Mouse (Mus musculus) lung, adult 2 months (tissue): ENCODE data around the gene Celsr1. TPM values are rescaled to one million over a fixed set of nuclear protein-coding genes. Genes with fewer than 3 reads are reported as not detected.
A peak's percentile ranks its signal among the peaks of the same experiment; 100 is the strongest.

Source experiments
- DNase-seq: peaks from one replicate; pipeline ENCODE4 v3.0.0; 2022
- H3K4me1 ChIP-seq: fragments of 200-500 bp; 2 replicates; pipeline ENCODE4 v1.6.1; 2011; ENCODE audit warnings: low read length; ENCODE audit not compliant: control insufficient read depth, insufficient read depth
- H3K4me3 ChIP-seq: fragments of 200-500 bp; replicated peaks from 2 replicates; pipeline ENCODE3; 2011; ENCODE audit warnings: low read depth, mild to moderate bottlenecking, control low read depth, low read length; ENCODE audit errors: extremely low read depth
- CTCF ChIP-seq: fragments of 200-500 bp; IDR thresholded peaks from 2 replicates; pipeline ENCODE4 v1.5.1; 2011; ENCODE audit warnings: mild to moderate bottlenecking, low read length, control low read depth; ENCODE audit not compliant: insufficient read depth
- POLR2A ChIP-seq: fragments of 200-500 bp; IDR thresholded peaks from 2 replicates; pipeline ENCODE4 v1.6.1; 2011; ENCODE audit warnings: low read depth, mild to moderate bottlenecking, control low read depth, low read length, borderline replicate concordance; ENCODE audit errors: extremely low read depth
- WGBS: fragments of 180-500 bp; shearing (Covaris S2); methylation state at CpG from one replicate; pipeline ENCODE4 v1.1.7; 2018; 5-methylcytosine and 5-hydroxymethylcytosine counted together
- polyA plus RNA-seq: library from polyadenylated mRNA; depleted of rRNA; stranded (reverse); fragments of >200 nt; gene quantifications from 2 replicates; pipeline ENCODE4 v1.2.3, GENCODE M21; 2012

Celsr1 gene
- polyA plus RNA-seq, 1 experiment = 16.0 TPM

DNA sequence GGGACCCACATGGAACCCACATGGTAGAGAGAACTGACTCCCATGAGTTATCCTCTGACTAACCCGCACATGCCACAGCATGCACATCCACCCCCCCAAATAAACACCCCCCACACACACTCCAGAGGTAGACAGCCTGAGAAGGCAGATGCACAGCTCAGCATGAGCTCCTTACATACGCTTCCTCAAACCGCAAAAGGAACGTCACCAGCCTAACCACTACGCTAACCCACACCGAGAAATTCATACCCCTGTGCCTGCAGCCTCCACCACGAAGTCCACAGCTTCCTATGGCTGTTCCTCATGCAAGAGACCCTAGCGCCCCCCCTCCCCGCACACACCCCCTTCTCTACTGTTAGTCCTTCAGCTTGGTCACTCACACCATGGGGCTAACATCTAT lies 11.6 kb downstream of the Celsr1 start:
- Histone ChIP-seq H3K4me1 (peaks cover 5% of the 10 kb centered on the region; the same call in 1 of the 2 replicates), H3K4me3 (no peak overlapping the region)
- no peak for TF ChIP-seq CTCF
- no peak for TF ChIP-seq POLR2A
- 65% methylated on average over 9 of the region's 9 CpGs for whole genome bisulfite sequencing
- no peak for DNase-seq

DNA sequence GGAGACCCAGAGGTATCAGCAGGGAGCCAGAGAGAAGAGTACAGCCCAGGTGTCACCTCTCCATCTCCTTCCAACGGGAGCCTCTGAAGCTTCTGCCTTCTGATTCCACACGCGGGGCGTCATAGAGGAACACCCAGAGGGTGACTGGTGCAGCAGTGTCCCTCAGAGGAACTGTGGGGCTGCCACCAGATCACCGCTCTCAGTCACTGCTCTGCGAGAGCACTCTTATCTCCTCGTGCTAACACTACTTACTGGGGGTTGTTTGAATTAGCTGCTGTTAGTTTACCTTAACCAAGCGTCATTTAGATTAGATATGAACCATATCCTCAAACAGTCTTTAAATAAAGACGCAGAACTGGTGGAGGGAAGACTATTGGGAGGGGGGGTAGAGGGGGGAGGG lies 12.3 kb downstream of the Celsr1 start:
- 30% methylated on average over 9 of the region's 9 CpGs for WGBS
- no peak for TF ChIP-seq POLR2A
- no peak for TF ChIP-seq CTCF
- peaks cover 5% of the 10 kb centered on the region; the same call in 1 of the 2 replicates for H3K4me1 ChIP-seq
- no peak overlapping the region for H3K4me3 ChIP-seq
- DNase-seq = no peak

DNA sequence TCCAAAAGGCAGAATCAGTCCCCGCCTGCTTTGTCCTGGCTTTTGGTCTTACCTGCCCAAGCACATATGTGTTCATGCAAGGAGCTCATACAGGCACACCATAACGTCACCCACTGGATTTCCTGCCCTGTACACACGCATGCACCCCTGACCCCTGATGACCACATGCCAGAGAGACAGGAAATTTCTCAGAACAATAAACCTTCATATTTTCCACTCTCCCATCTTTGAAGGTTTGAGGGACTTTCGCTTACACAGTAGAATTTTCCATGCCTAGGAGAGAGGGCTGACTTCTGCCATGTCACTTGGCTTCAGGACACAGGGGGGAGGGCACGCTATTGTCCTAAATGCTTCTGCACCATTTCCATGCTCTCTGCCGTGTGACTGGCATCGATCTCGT lies 13.6 kb downstream of the Celsr1 start:
- H3K4me3 ChIP-seq = no peak overlapping the region
- DNase-seq = no peak
- peaks cover 5% of the 10 kb centered on the region; the same call in 1 of the 2 replicates for H3K4me1 ChIP-seq
- WGBS = 52% methylated on average over 8 of the region's 8 CpGs
- TF ChIP-seq POLR2A (no peak), CTCF (no peak)

DNA sequence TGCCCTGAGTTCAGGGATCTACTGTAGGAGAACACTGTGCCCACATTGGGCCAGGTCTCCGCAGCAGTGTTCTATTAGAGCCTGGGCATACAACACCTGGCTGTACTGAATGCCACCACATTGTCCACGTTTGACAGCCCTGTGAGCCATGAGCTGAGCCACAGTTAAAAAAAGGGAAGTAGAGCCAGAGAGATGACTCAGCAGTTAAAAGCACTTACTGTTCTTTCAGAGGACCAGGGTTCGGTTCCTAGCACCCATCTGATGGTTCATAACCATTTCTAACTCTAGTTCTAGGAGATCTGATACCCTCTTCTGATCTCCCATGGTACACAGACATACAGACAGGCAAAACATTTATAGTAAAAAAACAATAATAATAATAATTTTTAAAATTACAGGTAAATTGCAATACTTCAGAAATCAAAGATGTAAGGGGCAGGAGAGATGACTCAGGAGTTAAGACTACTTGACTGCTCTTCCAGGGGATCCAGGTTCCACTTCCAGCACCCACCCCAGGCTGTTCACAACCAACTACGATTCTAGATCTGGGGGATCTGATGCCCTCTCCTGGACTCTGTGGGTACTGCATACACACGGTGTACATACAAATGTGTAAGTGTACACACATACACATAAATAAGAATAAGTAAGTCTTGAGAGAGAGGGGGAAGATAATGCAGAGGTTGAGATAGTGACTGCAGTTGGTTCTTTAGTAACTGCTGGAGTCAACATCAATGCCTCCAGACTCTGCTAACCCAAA lies 14.6 kb downstream of the Celsr1 start:
- DNase-seq = no peak
- Histone ChIP-seq H3K4me3 (no peak overlapping the region), H3K4me1 (peaks cover 5% of the 10 kb centered on the region; the same call in 1 of the 2 replicates)
- 91% methylated on average over 5 of the region's 5 CpGs for WGBS
- TF ChIP-seq CTCF (no peak), POLR2A (no peak)

DNA sequence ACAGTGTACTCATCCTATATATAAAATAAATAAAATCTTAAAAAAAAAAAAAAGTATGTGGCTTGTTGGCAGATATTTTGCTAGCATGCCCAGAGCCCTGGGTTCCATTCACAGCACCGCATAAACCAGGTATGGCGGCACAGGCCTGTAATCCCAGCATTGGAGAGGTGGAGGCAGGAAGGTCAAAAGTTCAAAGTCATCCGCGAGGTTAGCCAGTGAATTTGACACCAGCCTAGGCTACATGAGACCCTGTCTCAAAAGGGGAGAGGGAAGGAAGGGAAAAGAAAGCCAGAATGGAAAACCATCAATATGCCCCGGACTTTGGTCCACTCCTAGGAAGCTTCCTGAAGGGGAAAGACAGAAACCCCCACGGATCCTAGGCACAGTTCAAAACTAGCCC lies 16.2 kb downstream of the Celsr1 start:
- WGBS = 85% methylated on average over 6 of the region's 6 CpGs
- H3K4me1 ChIP-seq = peaks cover 5% of the 10 kb centered on the region; the same call in 1 of the 2 replicates

DNA sequence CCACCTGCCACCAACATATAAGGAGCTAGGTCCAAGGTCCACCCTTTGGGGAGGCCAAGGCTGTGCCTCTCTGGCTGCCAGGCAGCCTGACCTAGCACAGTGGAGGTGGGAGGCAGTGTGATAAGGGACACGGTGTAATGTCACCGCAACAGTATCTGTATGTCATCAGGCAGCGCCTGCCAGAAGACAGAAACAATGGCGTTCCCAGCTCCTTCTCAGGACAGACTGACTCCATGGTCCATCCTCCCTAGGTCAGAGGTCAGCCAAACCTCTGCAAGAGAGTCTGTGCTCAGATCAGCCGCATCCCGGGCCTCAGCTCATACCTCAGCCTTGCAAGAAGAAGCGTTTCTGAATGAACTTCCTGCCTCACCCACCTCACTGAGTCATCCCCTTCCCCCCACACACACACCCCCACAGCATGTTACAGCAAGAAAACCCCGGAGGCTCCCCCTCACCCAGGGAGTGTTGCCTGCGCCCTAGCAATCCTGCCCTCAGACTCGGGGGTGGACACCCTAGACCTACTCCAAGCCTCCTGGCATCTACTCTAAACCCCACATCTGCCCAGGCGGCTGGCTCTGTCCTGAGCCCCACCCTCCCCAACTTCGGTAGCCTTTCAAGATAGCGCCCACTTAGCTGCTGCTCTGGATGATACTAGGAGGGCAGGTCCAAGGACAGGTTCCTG lies 17.6 kb downstream of the Celsr1 start:
- no peak for DNase-seq
- peaks cover 5% of the 10 kb centered on the region; the same call in 1 of the 2 replicates for H3K4me1 ChIP-seq
- no peak for TF ChIP-seq POLR2A
- TF ChIP-seq CTCF = no peak
- WGBS = 49% methylated on average over 13 of the region's 13 CpGs
- H3K4me3 ChIP-seq = no peak overlapping the region

More for the DNA sequence above, 16.2 kb downstream of the Celsr1 start:
- no peak overlapping the region for H3K4me3 ChIP-seq
- no peak for DNase-seq
- TF ChIP-seq CTCF (no peak), POLR2A (no peak)

DNA sequence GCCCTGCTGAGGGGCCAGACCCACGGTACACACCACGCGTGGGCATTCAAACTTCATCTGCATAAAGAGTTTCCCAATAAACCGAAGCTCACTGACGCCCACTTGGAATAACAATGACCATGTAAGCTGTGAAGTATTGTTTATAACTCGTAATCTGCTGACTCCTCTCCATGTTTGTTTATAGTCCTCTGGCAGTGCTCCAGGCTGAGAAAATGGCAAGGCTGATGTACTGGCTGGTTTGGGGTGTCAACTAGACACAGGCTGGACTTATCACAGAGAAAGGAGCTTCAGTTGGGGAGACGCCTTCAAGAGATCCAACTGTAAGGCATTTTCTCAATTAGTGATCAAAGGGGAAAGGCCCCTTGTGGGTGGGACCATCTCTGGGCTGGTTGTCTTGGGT lies 18.6 kb downstream of the Celsr1 start:
- no peak for DNase-seq
- WGBS = 43% methylated on average over 7 of the region's 7 CpGs
- TF ChIP-seq POLR2A = no peak
- TF ChIP-seq CTCF = no peak
- no peak overlapping the region for H3K4me3 ChIP-seq
- H3K4me1 ChIP-seq = peaks cover 2% of the 10 kb centered on the region; the same call in 1 of the 2 replicates

DNA sequence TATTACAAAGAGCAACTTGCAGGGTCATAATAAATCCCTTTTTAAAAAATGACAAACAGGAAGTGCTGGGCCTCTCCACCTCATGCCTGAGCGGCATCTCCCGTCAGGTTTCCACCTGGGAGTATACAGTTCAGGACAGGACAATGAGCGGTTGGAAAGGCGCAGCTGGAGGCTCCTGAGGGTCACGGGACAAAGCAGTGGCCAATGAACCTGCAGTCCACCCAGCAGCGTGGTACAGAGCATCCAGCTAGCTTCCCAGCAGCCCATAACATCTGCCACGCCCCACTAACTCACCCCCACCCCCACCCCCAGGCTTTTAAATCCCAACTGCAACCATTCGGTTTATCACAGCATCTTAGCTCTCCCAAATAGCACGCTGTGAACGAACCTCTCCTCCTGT lies 19.9 kb downstream of the Celsr1 start:
- Histone ChIP-seq H3K4me3 (no peak overlapping the region), H3K4me1 (no peaks in the 10 kb centered on the region)
- no peak for TF ChIP-seq POLR2A
- TF ChIP-seq CTCF = no peak
- 68% methylated on average over 10 of the region's 10 CpGs for WGBS
- no peak for DNase-seq

DNA sequence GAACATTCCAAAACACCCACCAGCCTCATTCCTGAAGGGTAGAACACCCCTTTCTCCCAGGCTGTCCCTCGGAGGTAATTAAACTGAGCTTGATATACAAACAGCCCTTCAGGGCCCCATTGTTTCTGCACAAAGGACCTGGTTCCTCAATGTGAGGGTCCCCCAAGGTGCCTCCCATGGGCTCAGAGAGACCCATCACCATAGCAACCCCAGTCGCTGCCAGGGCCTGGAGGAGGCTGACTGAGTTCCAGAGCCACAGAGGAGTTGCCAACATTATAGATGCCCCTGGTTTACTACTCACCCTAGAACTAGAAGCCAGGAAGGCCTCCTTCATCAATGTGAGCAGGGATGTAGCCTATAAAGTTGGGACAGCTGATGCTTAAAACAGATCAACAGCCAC lies 20.4 kb downstream of the Celsr1 start:
- WGBS = 73% methylated on average over 2 of the region's 2 CpGs
- no peak for TF ChIP-seq POLR2A
- no peak for TF ChIP-seq CTCF
- Histone ChIP-seq H3K4me3 (no peak overlapping the region), H3K4me1 (no peaks in the 10 kb centered on the region)
- DNase-seq = no peak

DNA sequence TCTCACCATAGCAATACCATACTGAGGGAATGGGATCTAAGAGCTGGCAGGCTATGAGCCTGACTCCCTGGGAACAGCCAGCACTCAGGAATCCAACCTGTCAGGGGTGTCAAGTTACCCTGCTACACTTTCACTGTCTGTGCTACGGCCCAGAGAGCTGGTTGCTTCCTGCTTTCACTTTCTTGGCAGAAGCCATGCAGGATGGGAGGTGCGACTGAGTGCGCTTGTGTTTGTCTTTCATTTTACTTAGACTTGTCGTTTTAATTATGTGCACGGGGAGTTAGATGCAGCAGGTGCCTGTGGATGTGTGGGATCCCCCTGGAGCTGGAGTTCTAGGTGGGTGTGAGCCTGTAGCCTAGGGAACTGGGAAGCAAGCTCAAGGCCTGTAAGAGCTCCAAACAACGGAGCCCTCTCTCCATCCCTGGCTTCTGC lies 25.9 kb downstream of the Celsr1 start:
- peak overlapping the region; percentile 23 for H3K4me3 ChIP-seq
- H3K4me1 ChIP-seq = peaks cover 6% of the 10 kb centered on the region
- no peak for DNase-seq
- WGBS = 7% methylated on average over 6 of the region's 6 CpGs
- no peak for TF ChIP-seq POLR2A
- no peak for TF ChIP-seq CTCF
